In the genomic region with DNA sequence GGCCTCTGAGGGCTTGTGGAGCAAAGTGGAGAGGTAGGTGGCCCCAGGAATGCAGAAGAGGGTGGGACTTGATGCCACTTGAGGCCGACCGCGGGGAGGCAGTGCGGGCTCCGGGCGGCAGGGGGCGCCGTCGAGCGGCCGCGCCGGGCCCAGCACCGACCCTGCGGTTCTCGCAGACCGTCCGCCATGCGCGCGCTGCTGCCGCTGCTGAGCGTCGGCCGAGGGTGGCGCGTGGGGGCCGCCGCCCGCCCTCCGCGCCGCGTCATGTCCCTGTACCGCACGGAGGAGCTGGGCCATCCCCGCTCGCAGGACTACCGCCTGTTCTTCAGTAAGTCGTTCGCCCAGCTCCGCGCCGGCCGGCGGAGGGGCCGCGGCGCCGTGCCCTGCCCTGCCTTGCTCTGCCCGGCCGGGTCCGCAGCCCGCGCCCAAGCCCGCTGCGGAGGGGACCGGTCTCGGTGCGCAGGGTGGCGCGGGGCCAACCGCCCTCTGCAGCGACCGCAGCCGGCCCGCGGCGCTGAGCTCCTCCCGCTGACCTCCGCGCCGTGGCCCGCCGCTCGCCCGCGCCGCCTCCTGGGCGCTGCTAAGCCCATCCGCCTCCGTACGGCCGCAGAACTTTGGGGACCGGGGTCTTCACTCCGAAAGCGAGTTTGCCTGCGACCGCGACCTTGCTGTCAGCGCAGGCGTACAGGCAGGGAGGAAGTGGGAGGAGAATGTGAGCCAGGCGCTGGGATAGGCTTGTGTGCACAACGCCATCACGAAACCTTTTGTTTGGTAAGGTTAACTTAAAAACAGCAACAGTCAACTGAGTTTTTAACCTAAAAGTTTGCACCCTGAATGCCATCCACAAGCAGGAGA, we compare ENCODE assay signal across 8 mouse cellular contexts. TPM values are rescaled to one million over a fixed set of nuclear protein-coding genes. Genes with fewer than 3 reads are reported as not detected.
DNase-seq lines count a peak whose midpoint lies in the region; ATAC-seq lines count a peak whose summit lies in the region.

TSS of gene Ppa2 (plus strand) at position 157 of the 855 bp plus-strand sequence.

- DNase-seq in MN1 (ENCODE audit: low spot score), result peak; percentile 81
- peak; percentile 79 for DNase-seq in cerebellum, adult 9-10 months
- DNase-seq in frontal cortex, adult 2 months (ENCODE audit: extremely low spot score in 1 of 2, low spot score in 1 of 2), result peak; percentile 44 to 79
- DNase-seq in hindbrain, embryonic 11.5 days (ENCODE audit: low spot score), result peak; percentile 91
- DNase-seq in layer of hippocampus, postnatal 10 days (ENCODE audit: low spot score in 2 of 2), result peak; percentile 71 to 82
- DNase-seq in lung, postnatal 14 days, result peak; percentile 85
- peak; percentile 49 for DNase-seq in retina, adult 2 months (ENCODE audit: low read depth, low spot score)
- DNase-seq in thymus, postnatal 36 days, result peak; percentile 87 to 92

- no peaks in the 10 kb centered on the region for H3K9me3 ChIP-seq in hindbrain, embryonic 11.5 days (ENCODE audit: control insufficient read depth, low read length)

- peak within 1 kb of the TSS; percentile 93 for H3K9ac ChIP-seq in hindbrain, embryonic 11.5 days (ENCODE audit: low read depth, low read length)

- peak within 1 kb of the TSS; percentile 88 for H3K27ac ChIP-seq in hindbrain, embryonic 11.5 days (ENCODE audit: low read depth, low read length)

- peak within 1 kb of the TSS; percentile 57 for H3K4me3 ChIP-seq in hindbrain, embryonic 11.5 days (ENCODE audit: low read depth, low read length)

- H3K36me3 ChIP-seq in hindbrain, embryonic 11.5 days (ENCODE audit: control insufficient read depth, insufficient read depth, low read length), result no peaks in the 10 kb centered on the region

- H3K4me2 ChIP-seq in hindbrain, embryonic 11.5 days (replicated peaks; ENCODE audit: low read depth, low read length), result peak within 1 kb of the TSS; percentile 37

- WGBS in hindbrain, embryonic 11.5 days, result under 1% methylated on average over 88 of the region's 95 CpGs

- H3K4me1 ChIP-seq in hindbrain, embryonic 11.5 days (replicated peaks; ENCODE audit: control insufficient read depth, insufficient read depth, low read length), result no peaks in the 10 kb centered on the region

- no peaks in the 10 kb centered on the region for H3K27me3 ChIP-seq in hindbrain, embryonic 11.5 days (ENCODE audit: control insufficient read depth, insufficient read depth, low read length)

- peak; percentile 95 for ATAC-seq in hindbrain, embryonic 11.5 days (ENCODE audit: low FRiP score)

RNA-seq across cellular contexts. Expression of gene Ppa2, which starts in this region (rescaled TPM):
- polyA plus RNA-seq in frontal cortex, adult 2 months (2012; rRNA removed), result 63.3 and 65.8 TPM in 2 replicates
- 84.9 and 86.4 TPM in 2 replicates for polyA plus RNA-seq in hindbrain, embryonic 11.5 days (2014; fragmentation: Nextera tagmentation; extraction: Ambion mirVana)
- total RNA-seq in layer of hippocampus, postnatal 10 days (2021), result 10 to 100 TPM; 45.2 to 48.6 TPM

Comparison
In these comparisons a context has a peak if more than half of its experiments do, and no peak if none do; other contexts are left out.
1. Peak in every context shown above with its lines: DNase-seq, ATAC-seq, H3K4me3 ChIP-seq and H3K27ac ChIP-seq.